Comparison of ENCODE assay signal across 8 mouse cellular contexts in the genomic region with DNA sequence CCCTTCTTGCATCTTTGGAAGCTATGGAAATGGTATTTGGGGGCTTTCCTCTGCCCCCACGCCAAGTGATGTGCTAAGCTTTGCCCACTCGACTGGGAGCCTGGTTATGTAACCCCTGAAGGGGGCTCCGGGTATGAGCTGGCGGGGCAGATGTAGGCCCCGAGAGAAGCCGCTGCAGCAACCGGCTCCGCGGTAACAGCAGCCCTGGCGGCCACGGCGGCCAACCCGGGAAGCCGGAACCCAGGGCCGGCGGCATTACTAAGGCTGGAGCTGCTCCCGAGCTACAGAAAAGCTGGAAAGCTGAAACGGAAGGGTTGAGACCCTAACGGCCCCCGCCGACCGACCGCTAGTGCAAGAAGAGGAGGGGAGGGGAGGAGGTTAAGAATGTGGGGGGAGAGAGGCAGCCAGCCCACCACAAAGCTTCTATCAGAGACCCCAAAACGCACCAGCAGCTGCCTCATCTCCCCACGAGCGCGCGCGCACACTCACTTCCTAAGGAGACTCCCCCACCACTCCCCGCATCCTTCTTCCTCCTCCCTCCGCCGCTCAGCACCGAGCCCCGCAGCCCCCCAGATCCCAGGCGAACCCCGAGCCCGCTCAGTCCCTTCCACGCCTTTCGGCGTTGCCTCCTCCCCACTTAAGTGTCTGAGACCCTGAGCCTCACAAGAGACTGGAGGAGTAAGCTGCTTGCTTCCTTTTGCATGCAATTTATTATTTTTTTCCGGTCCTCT. TPM values are rescaled to one million over a fixed set of nuclear protein-coding genes. Genes with fewer than 3 reads are reported as not detected.
DNase-seq lines count a peak whose midpoint lies in the region; ATAC-seq and TF ChIP-seq lines count a peak whose summit lies in the region.

No protein-coding gene starts in this region.

- H3K4me3 ChIP-seq in intestine, embryonic 16.5 days (ENCODE audit: low read length): peak overlapping the region; percentile 76
- H3K4me3 ChIP-seq in liver, adult 2 months (ENCODE audit: insufficient read depth, low read depth, low read length): peak overlapping the region; percentile 94
- H3K4me3 ChIP-seq in midbrain, embryonic 15.5 days: peak overlapping the region; percentile 73
- H3K4me3 ChIP-seq in stomach, embryonic 15.5 days (replicated peaks): peak overlapping the region; percentile 73

- no peaks in the 10 kb centered on the region for H3K79me2 ChIP-seq in liver, adult 2 months (ENCODE audit: control insufficient read depth, insufficient read depth, low read length)

- H3K36me3 ChIP-seq in intestine, embryonic 16.5 days (ENCODE audit: control insufficient read depth, insufficient read depth, low read length): no peaks in the 10 kb centered on the region
- H3K36me3 ChIP-seq in liver, adult 2 months (ENCODE audit: control insufficient read depth, insufficient read depth, low read length): no peaks in the 10 kb centered on the region
- H3K36me3 ChIP-seq in midbrain, embryonic 15.5 days (replicated peaks): no peaks in the 10 kb centered on the region
- no peaks in the 10 kb centered on the region for H3K36me3 ChIP-seq in stomach, embryonic 15.5 days

- H3K4me2 ChIP-seq in intestine, embryonic 16.5 days (ENCODE audit: low read depth, low read length): peak overlapping the region; percentile 97
- peak overlapping the region; percentile 97 for H3K4me2 ChIP-seq in midbrain, embryonic 15.5 days
- H3K4me2 ChIP-seq in stomach, embryonic 15.5 days: peak overlapping the region; percentile 89

- peak overlapping the region; percentile 75 for H3K9ac ChIP-seq in intestine, embryonic 16.5 days (ENCODE audit: low read depth, low read length)
- H3K9ac ChIP-seq in liver, adult 2 months (ENCODE audit: low read depth, low read length): peak overlapping the region; percentile 79
- H3K9ac ChIP-seq in midbrain, embryonic 15.5 days: peak overlapping the region; percentile 54
- peak overlapping the region; percentile 48 for H3K9ac ChIP-seq in stomach, embryonic 15.5 days

- WGBS in intestine, embryonic 16.5 days: 1% methylated on average over 37 of the region's 41 CpGs
- 1% methylated on average over 41 of the region's 41 CpGs for WGBS in liver, adult 2 months
- under 1% methylated on average over 41 of the region's 41 CpGs for WGBS in midbrain, embryonic 15.5 days
- under 1% methylated on average over 41 of the region's 41 CpGs for WGBS in stomach, embryonic 15.5 days

- H3K4me1 ChIP-seq in intestine, embryonic 16.5 days (ENCODE audit: control insufficient read depth, insufficient read depth, low read length): peaks cover 22% of the 10 kb centered on the region
- H3K4me1 ChIP-seq in liver, adult 2 months (ENCODE audit: control insufficient read depth, insufficient read depth, low read length): no peaks in the 10 kb centered on the region
- H3K4me1 ChIP-seq in midbrain, embryonic 15.5 days: peaks cover 57% of the 10 kb centered on the region
- H3K4me1 ChIP-seq in stomach, embryonic 15.5 days: peaks cover 10% of the 10 kb centered on the region

- no peak for TF ChIP-seq CTCF in liver, adult 2 months (IDR thresholded peaks at IDR 0.05; ENCODE audit: low read depth, low read length)

- TF ChIP-seq POLR2A in liver, adult 2 months (IDR thresholded peaks at IDR 0.05; ENCODE audit: extremely low read depth, insufficient read depth, low read length): no peak

- peak; percentile 97 for DNase-seq in heart, adult 11 months
- DNase-seq in heart, adult 8-10 months (ENCODE audit: low spot score): no peak
- peak; percentile 55 to 67 for DNase-seq in cerebellum, adult 18-20 months
- DNase-seq in liver, adult 2 months (ENCODE audit: extremely low read depth, low read depth, low spot score): no peak

- H3K27me3 ChIP-seq in intestine, embryonic 16.5 days (replicated peaks; ENCODE audit: control insufficient read depth, insufficient read depth, low read length): no peaks in the 10 kb centered on the region
- no peaks in the 10 kb centered on the region for H3K27me3 ChIP-seq in liver, adult 2 months (ENCODE audit: control insufficient read depth, insufficient read depth, low read length)
- H3K27me3 ChIP-seq in midbrain, embryonic 15.5 days (replicated peaks): no peaks in the 10 kb centered on the region
- H3K27me3 ChIP-seq in stomach, embryonic 15.5 days (replicated peaks): no peaks in the 10 kb centered on the region

- no peaks in the 10 kb centered on the region for H3K9me3 ChIP-seq in intestine, embryonic 16.5 days (ENCODE audit: control insufficient read depth, low read length)
- no peaks in the 10 kb centered on the region for H3K9me3 ChIP-seq in midbrain, embryonic 15.5 days
- no peaks in the 10 kb centered on the region for H3K9me3 ChIP-seq in stomach, embryonic 15.5 days

- peak overlapping the region; percentile 64 for H3K27ac ChIP-seq in intestine, embryonic 16.5 days (ENCODE audit: low read length)
- H3K27ac ChIP-seq in liver, adult 2 months (replicated peaks; ENCODE audit: insufficient read depth, low read depth, low read length): no peak overlapping the region
- peak overlapping the region; percentile 58 for H3K27ac ChIP-seq in midbrain, embryonic 15.5 days
- H3K27ac ChIP-seq in stomach, embryonic 15.5 days: peak overlapping the region; percentile 78

- peak; percentile 58; the same call in 1 of the 2 replicates for ATAC-seq in frontal cortex, adult (ENCODE audit: low TSS enrichment)
- ATAC-seq in intestine, embryonic 16.5 days: peak; percentile 39
- peak; percentile 46; the same call in 1 of the 2 replicates for ATAC-seq in midbrain, embryonic 15.5 days (replicated peaks)
- ATAC-seq in stomach, embryonic 15.5 days (ENCODE audit: insufficient read depth, low FRiP score, low read depth): peak; percentile 33; the same call in 1 of the 2 replicates

RNA-seq across cellular contexts. Expression of a gene that starts 1.4 kb away (rescaled TPM):
- total RNA-seq in heart, adult 8-10 months (2022): 10 to 100 TPM; 12.7 to 14.9 (median 14.4) TPM
- polyA plus RNA-seq in intestine, embryonic 16.5 days (2015; fragmentation: Nextera tagmentation; extraction: Ambion mirVana): 21.6 and 22.4 TPM in 2 replicates
- 3.0 and 4.9 TPM in 2 replicates for total RNA-seq in liver, adult 2 months (2014; rRNA removed)
- polyA plus RNA-seq in liver, adult 2 months (2012; rRNA removed): 5.5 and 7.1 TPM in 2 replicates
- polyA plus RNA-seq in midbrain, embryonic 15.5 days (2015; fragmentation: Nextera tagmentation; extraction: Ambion mirVana): 115 and 123 TPM in 2 replicates
- 29.6 and 31.7 TPM in 2 replicates for polyA plus RNA-seq in stomach, embryonic 15.5 days (2015; fragmentation: Nextera tagmentation; extraction: Ambion mirVana)

RNA-seq across cellular contexts. Expression of a gene that starts 26.7 kb away (rescaled TPM):
- 10 to 100 TPM; 13.3 to 16.3 (median 15.2) TPM for total RNA-seq in heart, adult 8-10 months (2022)
- 20.1 and 21.9 TPM in 2 replicates for polyA plus RNA-seq in intestine, embryonic 16.5 days (2015; fragmentation: Nextera tagmentation; extraction: Ambion mirVana)
- 4.2 and 5.8 TPM in 2 replicates for total RNA-seq in liver, adult 2 months (2014; rRNA removed)
- 39.3 and 43.1 TPM in 2 replicates for polyA plus RNA-seq in liver, adult 2 months (2012; rRNA removed)
- polyA plus RNA-seq in midbrain, embryonic 15.5 days (2015; fragmentation: Nextera tagmentation; extraction: Ambion mirVana): 11.6 and 13.6 TPM in 2 replicates
- polyA plus RNA-seq in stomach, embryonic 15.5 days (2015; fragmentation: Nextera tagmentation; extraction: Ambion mirVana): 20.0 and 20.3 TPM in 2 replicates

RNA-seq across cellular contexts. Expression of a gene that starts 58.6 kb away (rescaled TPM):
- total RNA-seq in heart, adult 8-10 months (2022): not detected
- polyA plus RNA-seq in intestine, embryonic 16.5 days (2015; fragmentation: Nextera tagmentation; extraction: Ambion mirVana): 0.57 TPM in 1 of 2 replicates, not detected in the other
- total RNA-seq in liver, adult 2 months (2014; rRNA removed): not detected in 2 replicates
- polyA plus RNA-seq in liver, adult 2 months (2012; rRNA removed): not detected in 2 replicates
- polyA plus RNA-seq in midbrain, embryonic 15.5 days (2015; fragmentation: Nextera tagmentation; extraction: Ambion mirVana): 1.5 TPM in 1 of 2 replicates, not detected in the other
- polyA plus RNA-seq in stomach, embryonic 15.5 days (2015; fragmentation: Nextera tagmentation; extraction: Ambion mirVana): 0.54 TPM in 1 of 2 replicates, not detected in the other

Comparison
In these comparisons a context has a peak if more than half of its experiments do, and no peak if none do; other contexts are left out.
1. DNase-seq: peak in heart, adult 11 months (single experiment) and cerebellum, adult 18-20 months (2 of 2); none in heart, adult 8-10 months (single experiment) and liver, adult 2 months (single experiment).
2. Peak in every context shown above with its lines, with median percentiles within 50 percentile points of each other: ATAC-seq, H3K4me2 ChIP-seq, H3K4me3 ChIP-seq and H3K9ac ChIP-seq.